Mouse (Mus musculus): Measurements from ENCODE around the gene Usf3.

GRCm38 (mm10) chr16:44237836-44238235 lies 64.8 kb downstream of the Usf3 start:
- TF ChIP-seq CTCF (IDR thresholded peaks at IDR 0.05; ENCODE audit: extremely low read depth, insufficient read depth, insufficient read length, insufficient replicate concordance): no peak
- TF ChIP-seq POLR2A (IDR thresholded peaks at IDR 0.05; ENCODE audit: low read depth, low read length): no peak
